Mouse (Mus musculus) G1E (cell line): ENCODE results near the gene Kansl2. TPM values are rescaled to one million over a fixed set of nuclear protein-coding genes. Genes with fewer than 3 reads are reported as not detected.

ENCODE experiments used
- ATAC-seq: 2 replicates; pipeline ENCODE4 v1.8.0; 2016; ENCODE audit warnings: mild to moderate bottlenecking; ENCODE audit not compliant: insufficient number of reproducible peaks, poor library complexity, low FRiP score, severe bottlenecking; ENCODE audit errors: extremely low read depth
- DNase-seq: peaks from one replicate; pipeline ENCODE4 v3.0.0; 2012; ENCODE audit warnings: low spot score
- H3K27me3 ChIP-seq: 2 replicates; pipeline ENCODE4 v1.6.1; 2012; ENCODE audit warnings: mild to moderate bottlenecking, low read length, inconsistent platforms; ENCODE audit not compliant: insufficient read depth
- H3K36me3 ChIP-seq: replicated peaks from 2 replicates; pipeline ENCODE3; 2012; ENCODE audit warnings: mild to moderate bottlenecking, inconsistent platforms
- H3K4me1 ChIP-seq: 2 replicates; pipeline ENCODE4 v1.6.1; 2012; ENCODE audit warnings: low read depth, low read length, inconsistent platforms, mixed read lengths; ENCODE audit not compliant: insufficient read depth
- H3K4me3 ChIP-seq: 2 replicates; pipeline ENCODE4 v1.5.1; 2012; ENCODE audit warnings: low read depth, mild to moderate bottlenecking, inconsistent platforms, low read length, moderate library complexity, mixed read lengths
- H3K9me3 ChIP-seq: replicated peaks from 2 replicates; pipeline ENCODE4 v1.6.1; 2012; ENCODE audit warnings: inconsistent platforms
- CTCF ChIP-seq: IDR thresholded peaks from 2 replicates; pipeline ENCODE4 v1.5.1; 2012; ENCODE audit warnings: low read depth, low read length, inconsistent platforms, mixed read lengths
- GATA1 ChIP-seq: IDR thresholded peaks from 2 replicates; pipeline ENCODE4 v1.6.1; 2012; ENCODE audit warnings: borderline replicate concordance, low read length, inconsistent platforms, mixed read lengths
- GATA2 ChIP-seq: IDR thresholded peaks from 2 replicates; pipeline ENCODE4 v1.6.1; 2012; ENCODE audit warnings: low read depth, low read length, inconsistent platforms, borderline replicate concordance
- POLR2AphosphoS5 ChIP-seq: IDR thresholded peaks from 2 replicates; pipeline ENCODE4 v1.6.1; 2012; ENCODE audit warnings: low read depth, low read length, inconsistent platforms; ENCODE audit not compliant: insufficient replicate concordance
- TAL1 ChIP-seq: conservative IDR thresholded peaks from 2 replicates; pipeline ENCODE4 v1.6.1; 2012; ENCODE audit warnings: low read depth, low read length, inconsistent platforms, mixed read lengths
- polyA plus RNA-seq: library from polyadenylated mRNA; stranded (reverse); fragments of >175 nt; gene quantifications from 2 replicates; pipeline ENCODE4 v1.2.3, GENCODE M21; 2012
- total RNA-seq, 2 experiments: library from RNA; stranded (forward) in 1 of 2; stranded (reverse) in 1 of 2; fragments of 200-1000 nt in 1 of 2; fragments of >200 nt in 1 of 2; fragmentation: Nextera tagmentation in 1 of 2; gene quantifications; 2 replicates each; pipeline ENCODE4 v1.2.3; 2014 to 2017

The Kansl2 gene
- total and polyA plus RNA-seq, 3 experiments: 26.9 to 52.5 (median 49.1) TPM

DNA sequence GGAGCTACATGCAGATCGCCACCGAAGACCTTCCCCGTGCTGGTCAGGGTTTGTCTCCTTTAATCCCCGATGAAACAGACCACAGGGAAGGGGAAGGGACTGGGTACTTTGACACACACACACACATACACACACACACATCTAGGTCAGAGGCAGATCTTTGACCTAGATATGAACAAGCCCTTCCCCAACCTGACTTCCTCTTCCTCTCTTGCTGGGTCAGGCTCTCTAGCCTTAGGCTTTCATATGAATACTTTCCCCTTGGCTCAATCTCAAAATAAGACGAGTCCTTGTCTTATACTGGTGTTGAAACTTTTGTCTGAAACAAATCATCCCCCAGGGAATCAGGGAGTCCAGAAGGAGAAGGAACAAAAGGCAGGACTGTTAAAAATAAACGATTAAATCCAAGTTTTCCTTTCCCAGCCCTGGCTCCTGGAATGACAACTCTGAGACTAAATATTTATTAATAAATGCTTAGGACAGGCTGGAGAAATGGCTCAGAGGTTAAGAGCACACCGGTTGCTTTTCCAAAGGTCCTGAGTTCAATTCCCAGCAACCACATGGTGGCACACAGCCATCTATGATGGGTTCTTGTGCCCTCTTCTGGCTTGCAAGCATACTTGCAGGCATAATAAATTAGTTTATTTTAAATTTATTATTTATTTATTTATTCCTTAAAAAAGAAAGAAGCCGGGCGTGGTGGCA, 27.7 kb downstream of the Kansl2 start:
- TF ChIP-seq TAL1: no peak
- no peak for TF ChIP-seq GATA1
- no peak for TF ChIP-seq POLR2AphosphoS5
- TF ChIP-seq CTCF: no peak
- TF ChIP-seq GATA2: no peak
- Histone ChIP-seq H3K27me3 (peaks cover 29% of the 10 kb centered on the region), H3K36me3 (no peaks in the 10 kb centered on the region), H3K4me1 (peaks cover 22% of the 10 kb centered on the region), H3K4me3 (no peak overlapping the region), H3K9me3 (no peaks in the 10 kb centered on the region)
- DNase-seq (no peak), ATAC-seq (peak; percentile 42)

- ATAC-seq (peak; percentile 40), DNase-seq (no peak)
- TF ChIP-seq CTCF (peak; percentile 82), GATA2 (no peak)
- Histone ChIP-seq H3K4me1 (peaks cover 14% of the 10 kb centered on the region), H3K36me3 (no peaks in the 10 kb centered on the region), H3K9me3 (no peaks in the 10 kb centered on the region), H3K27me3 (peaks cover 39% of the 10 kb centered on the region), H3K4me3 (no peak overlapping the region)
These were observed 29.6 kb downstream of the Kansl2 start for GRCm38 (mm10) chr15:98504514-98504913.

GRCm38 (mm10) chr15:98503317-98503716, 30.7 kb downstream of the Kansl2 start:
- DNase-seq (no peak), ATAC-seq (no peak)
- Histone ChIP-seq H3K9me3 (no peaks in the 10 kb centered on the region), H3K36me3 (no peaks in the 10 kb centered on the region), H3K4me1 (peaks cover 14% of the 10 kb centered on the region), H3K27me3 (peaks cover 32% of the 10 kb centered on the region), H3K4me3 (no peak overlapping the region)
- TF ChIP-seq GATA1: no peak
- TF ChIP-seq TAL1: no peak

- DNase-seq: no peak
- Histone ChIP-seq H3K4me1 (no peaks in the 10 kb centered on the region), H3K9me3 (no peaks in the 10 kb centered on the region), H3K36me3 (no peaks in the 10 kb centered on the region), H3K27me3 (peaks cover 18% of the 10 kb centered on the region), H3K4me3 (no peak overlapping the region)
- no peak for ATAC-seq
- TF ChIP-seq POLR2AphosphoS5: no peak
- no peak for TF ChIP-seq GATA1
- no peak for TF ChIP-seq CTCF
- no peak for TF ChIP-seq GATA2
- no peak for TF ChIP-seq TAL1
These were observed 36.4 kb downstream of the Kansl2 start for GRCm38 (mm10) chr15:98497631-98498030.

DNA sequence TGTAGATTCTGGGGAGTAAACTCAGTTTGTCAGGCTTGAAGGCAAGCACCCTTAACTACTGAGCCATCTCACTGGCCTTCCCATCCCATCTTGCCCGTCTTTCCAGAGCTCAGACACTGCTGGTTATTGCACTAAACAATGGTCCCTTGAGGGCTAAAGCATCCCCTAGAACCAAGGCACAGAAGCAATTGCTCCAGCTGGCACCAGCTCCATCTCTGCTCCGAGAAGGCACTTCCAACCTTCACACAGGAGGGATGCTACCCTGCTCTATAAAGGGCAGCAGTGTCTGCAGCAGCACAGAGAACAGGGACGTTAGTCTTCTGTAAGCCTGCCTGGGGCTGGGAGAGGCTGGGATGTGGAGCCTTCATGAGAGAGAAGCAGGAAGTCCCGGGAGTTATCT, 42.0 kb downstream of the Kansl2 start, which contains the start of gene Olfr279:
Gene Olfr279, plus strand, starts transcription at position 301 of the 400 bp plus-strand sequence.
- no peak for DNase-seq
- H3K9me3 ChIP-seq: peaks cover 2% of the 10 kb centered on the region; the same call in 1 of the 2 replicates
- TF ChIP-seq POLR2AphosphoS5 (no peak), GATA2 (no peak), TAL1 (no peak), CTCF (no peak), GATA1 (no peak)
- H3K36me3 ChIP-seq: no peaks in the 10 kb centered on the region
- peaks cover 2% of the 10 kb centered on the region; the same call in 1 of the 2 replicates for H3K4me1 ChIP-seq
- no peak within 1 kb of the TSS for H3K4me3 ChIP-seq
- peaks cover 3% of the 10 kb centered on the region for H3K27me3 ChIP-seq
- no peak for ATAC-seq

- H3K4me3 ChIP-seq: no peak overlapping the region
- H3K4me1 ChIP-seq: peaks cover 2% of the 10 kb centered on the region; the same call in 1 of the 2 replicates
- TF ChIP-seq POLR2AphosphoS5 (no peak), GATA2 (no peak), CTCF (no peak), TAL1 (no peak), GATA1 (no peak)
- H3K27me3 ChIP-seq: peaks cover 3% of the 10 kb centered on the region
- ATAC-seq (no peak), DNase-seq (no peak)
- H3K9me3 ChIP-seq: peaks cover 2% of the 10 kb centered on the region; the same call in 1 of the 2 replicates
- no peaks in the 10 kb centered on the region for H3K36me3 ChIP-seq
These were observed 42.7 kb downstream of the Kansl2 start for GRCm38 (mm10) chr15:98491332-98491731.
